Comparison of ENCODE assay signal across 9 mouse cellular contexts in the genomic region with DNA sequence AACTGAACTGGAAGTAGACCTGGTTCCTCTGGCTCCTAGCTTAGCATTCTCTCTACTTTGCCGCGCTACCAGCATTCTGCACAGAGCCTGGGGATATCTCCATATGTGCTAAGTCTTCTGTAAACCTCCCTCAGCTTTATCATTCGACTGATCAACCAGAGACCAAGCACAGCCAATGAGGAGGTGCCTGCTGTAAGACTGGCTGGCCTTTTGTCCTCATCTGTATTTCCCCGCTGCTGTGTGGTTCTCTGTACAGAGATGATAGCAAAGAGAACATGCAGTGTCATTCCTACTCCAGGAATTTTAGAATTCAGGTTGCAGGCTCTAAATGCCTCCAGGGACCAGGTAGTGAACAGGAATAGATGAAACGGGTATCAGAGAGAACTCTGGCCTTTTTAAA. TPM values are rescaled to one million over a fixed set of nuclear protein-coding genes. Genes with fewer than 3 reads are reported as not detected.
DNase-seq lines count a peak whose midpoint lies in the region; ATAC-seq and TF ChIP-seq lines count a peak whose summit lies in the region.
"Had no signal": no experiment of that assay in that cellular context is flagged by ENCODE, and none has a peak within 500 bp of the region (broad histone marks: within the 10 kb centered on the region; RNA-seq: fewer than 3 reads in every experiment).

No protein-coding gene starts in this region.

- no peaks in the 10 kb centered on the region for H3K27me3 ChIP-seq in lung, postnatal 0 days (replicated peaks; ENCODE audit: insufficient read depth, low read length)
- H3K27me3 ChIP-seq in stomach, embryonic 15.5 days (replicated peaks) = no peaks in the 10 kb centered on the region
- no peaks in the 10 kb centered on the region for H3K27me3 ChIP-seq in forebrain, embryonic 15.5 days
- H3K27me3 ChIP-seq: limb, embryonic 15.5 days; midbrain, embryonic 13.5 days had no signal

- H3K27ac ChIP-seq in lung, postnatal 0 days (ENCODE audit: low read length) = peak overlapping the region; percentile 66
- H3K27ac ChIP-seq in stomach, embryonic 15.5 days = no peak overlapping the region
- H3K27ac ChIP-seq in forebrain, embryonic 15.5 days (replicated peaks) = no peak overlapping the region
- H3K27ac ChIP-seq: limb, embryonic 15.5 days; midbrain, embryonic 13.5 days had no signal

- no peak overlapping the region for H3K9ac ChIP-seq in lung, postnatal 0 days (replicated peaks; ENCODE audit: low read depth)
- no peak overlapping the region for H3K9ac ChIP-seq in stomach, embryonic 15.5 days
- H3K9ac ChIP-seq in forebrain, embryonic 15.5 days (replicated peaks) = no peak overlapping the region
- H3K9ac ChIP-seq: limb, embryonic 15.5 days; midbrain, embryonic 13.5 days had no signal

- TF ChIP-seq EP300 in lung, postnatal 0 days (IDR thresholded peaks at IDR 0.05) = no peak

- H3K36me3 ChIP-seq in lung, postnatal 0 days (ENCODE audit: insufficient read depth, low read length) = no peaks in the 10 kb centered on the region
- H3K36me3 ChIP-seq in stomach, embryonic 15.5 days = no peaks in the 10 kb centered on the region
- H3K36me3 ChIP-seq in forebrain, embryonic 15.5 days = no peaks in the 10 kb centered on the region
- H3K36me3 ChIP-seq: limb, embryonic 15.5 days; midbrain, embryonic 13.5 days had no signal

- 84% methylated on average over 5 of the region's 5 CpGs for WGBS in lung, postnatal 0 days
- WGBS in stomach, embryonic 15.5 days = 76% methylated on average over 5 of the region's 5 CpGs
- 89% methylated on average over 5 of the region's 5 CpGs for WGBS in forebrain, embryonic 15.5 days

- no peak overlapping the region for H3K4me2 ChIP-seq in lung, postnatal 0 days (replicated peaks; ENCODE audit: low read depth, low read length)
- H3K4me2 ChIP-seq in stomach, embryonic 15.5 days = no peak overlapping the region
- no peak overlapping the region for H3K4me2 ChIP-seq in forebrain, embryonic 15.5 days (replicated peaks)
- H3K4me2 ChIP-seq: limb, embryonic 15.5 days; midbrain, embryonic 13.5 days had no signal

- H3K4me3 ChIP-seq in lung, postnatal 0 days (ENCODE audit: low read depth, low read length) = no peak overlapping the region
- no peak overlapping the region for H3K4me3 ChIP-seq in stomach, embryonic 15.5 days (replicated peaks)
- no peak overlapping the region for H3K4me3 ChIP-seq in forebrain, embryonic 15.5 days
- H3K4me3 ChIP-seq: limb, embryonic 15.5 days; midbrain, embryonic 13.5 days had no signal

- DNase-seq in lung, postnatal 0 days (ENCODE audit: low spot score) = no peak
- no peak for DNase-seq in lung, postnatal 14 days
- peak; percentile 84 for DNase-seq in c-Kit-negative CD71-positive TER-119-positive erythroid progenitor cells, embryonic 14.5 days (ENCODE audit: low read depth, low spot score)
- peak; percentile 78 for DNase-seq in liver
- no peak for DNase-seq in layer of hippocampus, postnatal 14 days (ENCODE audit: low spot score in 2 of 2)

- H3K9me3 ChIP-seq in lung, postnatal 0 days (ENCODE audit: low read length) = no peaks in the 10 kb centered on the region
- H3K9me3 ChIP-seq in stomach, embryonic 15.5 days = no peaks in the 10 kb centered on the region
- H3K9me3 ChIP-seq in forebrain, embryonic 15.5 days = no peaks in the 10 kb centered on the region
- H3K9me3 ChIP-seq: limb, embryonic 15.5 days had no signal

- TF ChIP-seq CTCF in lung, postnatal 0 days (IDR thresholded peaks at IDR 0.05) = no peak

- ATAC-seq in lung, postnatal 0 days = no peak
- peak; percentile 92 for ATAC-seq in stomach, embryonic 15.5 days (ENCODE audit: insufficient read depth, low FRiP score, low read depth)
- no peak for ATAC-seq in forebrain, embryonic 15.5 days (replicated peaks)
- ATAC-seq: midbrain, embryonic 13.5 days had no signal

- peaks cover 9% of the 10 kb centered on the region; the same call in 1 of the 2 replicates for H3K4me1 ChIP-seq in lung, postnatal 0 days (ENCODE audit: insufficient read depth, low read depth, low read length)
- H3K4me1 ChIP-seq in stomach, embryonic 15.5 days = no peaks in the 10 kb centered on the region
- no peaks in the 10 kb centered on the region for H3K4me1 ChIP-seq in forebrain, embryonic 15.5 days
- H3K4me1 ChIP-seq: midbrain, embryonic 13.5 days had no signal

RNA-seq across cellular contexts. Expression of a gene that starts 17.1 kb away (rescaled TPM):
- polyA plus RNA-seq in lung, postnatal 0 days (2015; fragmentation: Nextera tagmentation; extraction: Ambion mirVana) = 111 and 115 TPM in 2 replicates
- polyA plus RNA-seq in stomach, embryonic 15.5 days (2015; fragmentation: Nextera tagmentation; extraction: Ambion mirVana) = 18.1 and 20.8 TPM in 2 replicates
- total RNA-seq in layer of hippocampus, postnatal 14 days (2021) = 1 to 10 TPM; 2.9 to 4.5 TPM
- polyA plus RNA-seq in forebrain, embryonic 15.5 days (2015; fragmentation: Nextera tagmentation; extraction: Ambion mirVana) = 2.1 and 2.7 TPM in 2 replicates

Comparison
In these comparisons a context has a peak if more than half of its experiments do, and no peak if none do; other contexts are left out.
1. DNase-seq: peak in c-Kit-negative CD71-positive TER-119-positive erythroid progenitor cells, embryonic 14.5 days (single experiment) and liver (single experiment); none in lung, postnatal 0 days (single experiment), lung, postnatal 14 days (single experiment) and layer of hippocampus, postnatal 14 days (0 of 2).